Mouse (Mus musculus) intestine, embryonic 14.5 days (tissue): ENCODE results near the gene Akap10. TPM values are rescaled to one million over a fixed set of nuclear protein-coding genes. Genes with fewer than 3 reads are reported as not detected.
A peak's percentile ranks its signal among the peaks of the same experiment; 100 is the strongest.

Experiments used
- ATAC-seq: fragments of 200-750 bp; cut with Nextera tagmentation; replicated peaks from 2 replicates; pipeline ENCODE4 v1.8.0; 2017; ENCODE audit warnings: low read depth, moderate number of reproducible peaks, moderate TSS enrichment, moderate library complexity; ENCODE audit not compliant: low FRiP score, low TSS enrichment
- DNase-seq: peaks from one replicate; pipeline ENCODE4 v3.0.0-alpha.2; 2018; ENCODE audit warnings: low spot score
- H3K27ac ChIP-seq: fragments of 300-500 bp; sonication (generic); 2 replicates; pipeline ENCODE4 v1.5.1; 2014; ENCODE audit warnings: low read depth, mild to moderate bottlenecking, control low read depth
- H3K27me3 ChIP-seq: fragments of 300-500 bp; sonication (generic); replicated peaks from 2 replicates; pipeline ENCODE4 v1.6.1; 2014; ENCODE audit warnings: low read length, control low read depth; ENCODE audit not compliant: control insufficient read depth, insufficient read depth
- H3K36me3 ChIP-seq: fragments of 300-500 bp; sonication (generic); 2 replicates; pipeline ENCODE4 v1.6.1; 2014; ENCODE audit warnings: low read length, control low read depth; ENCODE audit not compliant: control insufficient read depth, insufficient read depth
- H3K4me1 ChIP-seq: fragments of 300-500 bp; sonication (generic); replicated peaks from 2 replicates; pipeline ENCODE4 v1.6.1; 2014; ENCODE audit warnings: low read length, control low read depth, mixed read lengths; ENCODE audit not compliant: control insufficient read depth, insufficient read depth
- H3K4me2 ChIP-seq: fragments of 300-500 bp; sonication (generic); 2 replicates; pipeline ENCODE4 v1.6.1; 2014; ENCODE audit warnings: low read length
- H3K4me3 ChIP-seq: fragments of 300-500 bp; sonication (generic); 2 replicates; pipeline ENCODE4 v1.5.1; 2014; ENCODE audit warnings: low read depth, low read length, control low read depth, mixed read lengths
- H3K9ac ChIP-seq: fragments of 300-500 bp; sonication (generic); 2 replicates; pipeline ENCODE4 v1.6.1; 2014; ENCODE audit warnings: mild to moderate bottlenecking, low read length
- H3K9me3 ChIP-seq: fragments of 300-500 bp; sonication (generic); 2 replicates; pipeline ENCODE4 v1.6.1; 2016; ENCODE audit warnings: low read length, control low read depth; ENCODE audit not compliant: control insufficient read depth
- WGBS: fragments of 180-500 bp; shearing (Covaris S2); extraction: QIAGEN DNeasy Blood & Tissue Kit; methylation state at CpG from one replicate; pipeline ENCODE4 v1.1.7; 2014; 5-methylcytosine and 5-hydroxymethylcytosine counted together
- polyA plus RNA-seq: library from polyadenylated mRNA; unstranded; fragments of >200 nt; fragmentation: Nextera tagmentation; extraction: Ambion mirVana; gene quantifications from 2 replicates; pipeline ENCODE4 v1.2.1, GENCODE M21; 2014

The Akap10 gene
- polyA plus RNA-seq = 17.8 and 18.2 TPM in 2 replicates

DNA sequence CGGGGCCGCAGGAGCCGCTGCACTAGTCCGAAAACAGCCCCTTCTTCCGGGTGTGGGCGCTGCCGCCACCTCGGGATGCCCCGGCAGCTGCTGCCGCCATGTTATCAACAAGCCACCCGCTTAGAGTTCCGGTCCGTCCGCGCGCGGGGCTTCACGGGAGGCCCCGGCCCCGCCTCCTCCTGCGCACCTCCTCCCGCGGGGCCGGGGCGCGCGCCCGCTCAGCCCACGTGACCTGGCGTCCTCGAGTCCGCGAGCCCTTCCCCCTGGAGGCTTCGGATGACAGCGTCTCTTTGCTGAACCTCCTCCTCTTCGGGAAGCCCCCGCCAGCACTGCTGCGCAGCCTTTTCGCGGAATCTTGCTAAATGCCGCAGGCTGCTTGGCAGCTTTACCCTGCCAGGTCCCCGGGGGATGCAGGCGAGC lies at the start of gene Akap10:
Gene Akap10 (minus strand): TSS at position 155 of the 420 bp plus-strand sequence.
- Histone ChIP-seq H3K9ac (peak within 1 kb of the TSS; percentile 88), H3K27ac (peak within 1 kb of the TSS; percentile 94), H3K27me3 (no peaks in the 10 kb centered on the region), H3K36me3 (no peaks in the 10 kb centered on the region), H3K9me3 (no peaks in the 10 kb centered on the region), H3K4me1 (peaks cover 18% of the 10 kb centered on the region; the same call in 1 of the 2 replicates), H3K4me2 (peak within 1 kb of the TSS; percentile 83), H3K4me3 (peak within 1 kb of the TSS; percentile 87)
- under 1% methylated on average over 29 of the region's 43 CpGs for WGBS
- peak; percentile 94 for ATAC-seq
- DNase-seq = peak; percentile 93

DNA sequence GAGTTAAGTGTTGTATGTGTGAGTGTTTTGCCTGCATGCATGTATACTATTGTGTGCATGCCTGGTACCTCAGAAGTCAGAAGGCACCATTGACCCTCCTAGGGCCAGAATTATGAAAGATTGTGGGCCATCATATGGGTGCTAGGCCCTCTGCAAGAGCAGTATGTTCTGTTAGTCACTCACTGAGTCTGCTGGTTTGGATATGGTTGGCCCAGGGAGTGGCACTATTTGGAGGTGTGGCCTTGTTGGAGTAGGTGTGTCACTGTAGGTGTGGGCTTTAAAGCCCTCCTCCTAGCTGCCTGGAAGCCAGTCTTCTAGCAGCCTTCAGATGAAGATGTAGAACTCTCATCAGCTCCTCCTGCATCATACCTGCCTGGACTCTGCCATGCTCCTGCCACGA lies 45.7 kb upstream of the Akap10 start:
- Histone ChIP-seq H3K27ac (no peak overlapping the region), H3K4me2 (no peak overlapping the region), H3K27me3 (no peaks in the 10 kb centered on the region), H3K4me1 (0 out of 2 replicates have a peak, but pooled peaks cover 4% of the 10 kb centered on the region), H3K9me3 (no peaks in the 10 kb centered on the region), H3K9ac (no peak overlapping the region), H3K4me3 (no peak overlapping the region), H3K36me3 (no peaks in the 10 kb centered on the region)
- ATAC-seq (no peak), DNase-seq (no peak)
- WGBS = 76% methylated on average over 1 of the region's 1 CpGs

DNA sequence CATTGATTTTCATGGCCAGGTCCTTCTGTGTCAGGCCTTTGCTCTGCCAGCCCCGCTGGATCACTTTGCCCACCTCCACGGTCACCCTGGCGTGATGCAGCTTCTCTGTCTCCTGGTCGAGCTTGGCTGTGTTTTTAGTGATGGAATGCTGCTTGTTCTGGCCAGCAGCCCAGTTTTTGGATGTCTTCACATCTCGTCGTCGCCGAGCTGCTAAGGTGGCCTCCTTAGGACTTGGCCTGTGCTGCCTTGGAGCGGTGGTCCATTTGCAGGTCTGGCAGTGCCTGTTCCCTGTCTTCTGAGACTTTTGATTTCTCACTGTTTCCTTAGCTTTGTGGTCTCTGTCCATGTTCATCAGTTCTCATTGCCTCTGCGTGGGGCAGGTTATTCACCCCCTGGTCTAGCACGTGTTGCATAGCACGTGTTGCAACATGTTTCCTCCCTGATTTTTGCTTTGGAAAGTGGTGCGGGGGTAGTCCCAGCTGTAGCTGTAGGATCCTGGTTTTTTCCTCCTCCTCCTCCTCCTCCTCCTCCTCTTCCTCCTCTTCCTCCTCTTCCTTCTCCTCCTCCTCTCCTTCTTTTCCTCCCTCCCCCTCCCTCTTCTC lies 44.2 kb upstream of the Akap10 start:
- no peak overlapping the region for H3K27ac ChIP-seq
- WGBS = 51% methylated on average over 13 of the region's 13 CpGs

DNA sequence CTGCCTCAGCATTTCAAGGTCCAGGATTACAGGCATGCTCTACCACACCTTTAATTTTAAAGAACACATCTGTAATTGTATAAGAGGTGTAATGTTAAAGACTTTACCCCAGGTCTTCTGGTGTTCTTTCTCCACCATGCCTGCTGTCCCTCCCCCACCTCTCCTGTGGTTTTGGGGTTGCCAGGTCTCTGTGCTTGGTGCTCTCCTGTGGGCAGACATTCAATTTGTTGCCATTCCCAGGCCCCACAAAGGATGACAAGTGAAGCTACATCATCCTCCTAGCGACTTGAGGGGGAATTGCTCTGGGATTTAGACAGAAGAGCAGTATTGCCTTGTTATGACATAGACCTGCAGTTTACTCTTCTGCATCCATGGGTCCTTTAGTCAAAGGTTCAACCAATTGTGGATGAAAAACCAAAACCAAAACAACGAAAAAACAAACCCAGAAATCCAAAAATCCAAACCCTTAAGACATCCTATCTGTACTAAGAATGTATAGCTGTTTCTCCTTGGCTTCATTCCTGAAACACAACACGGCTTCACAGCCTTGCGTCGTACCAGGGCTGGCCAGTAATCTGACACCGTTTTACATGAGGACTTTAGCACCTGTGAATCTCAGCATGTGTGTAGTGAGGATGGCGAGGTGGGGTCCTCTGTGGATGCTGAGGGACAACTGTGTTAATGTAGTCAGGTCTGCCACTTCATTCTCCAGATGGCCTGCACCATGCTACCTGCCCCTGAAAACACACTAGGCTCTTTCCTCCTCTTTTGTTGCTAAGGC lies 41.6 kb upstream of the Akap10 start:
- Histone ChIP-seq H3K4me3 (no peak overlapping the region), H3K27me3 (no peaks in the 10 kb centered on the region), H3K4me1 (0 out of 2 replicates have a peak, but pooled peaks cover 3% of the 10 kb centered on the region), H3K9ac (no peak overlapping the region), H3K27ac (no peak overlapping the region), H3K9me3 (no peaks in the 10 kb centered on the region), H3K36me3 (no peaks in the 10 kb centered on the region), H3K4me2 (no peak overlapping the region)
- 53% methylated on average over 7 of the region's 7 CpGs for WGBS
- DNase-seq (no peak), ATAC-seq (no peak)

More for the DNA sequence above, 44.2 kb upstream of the Akap10 start:
- Histone ChIP-seq H3K27me3 (no peaks in the 10 kb centered on the region), H3K4me3 (no peak overlapping the region), H3K4me2 (no peak overlapping the region), H3K9me3 (no peaks in the 10 kb centered on the region), H3K9ac (no peak overlapping the region), H3K36me3 (no peaks in the 10 kb centered on the region), H3K4me1 (0 out of 2 replicates have a peak, but pooled peaks cover 4% of the 10 kb centered on the region)
- ATAC-seq (no peak), DNase-seq (no peak)

DNA sequence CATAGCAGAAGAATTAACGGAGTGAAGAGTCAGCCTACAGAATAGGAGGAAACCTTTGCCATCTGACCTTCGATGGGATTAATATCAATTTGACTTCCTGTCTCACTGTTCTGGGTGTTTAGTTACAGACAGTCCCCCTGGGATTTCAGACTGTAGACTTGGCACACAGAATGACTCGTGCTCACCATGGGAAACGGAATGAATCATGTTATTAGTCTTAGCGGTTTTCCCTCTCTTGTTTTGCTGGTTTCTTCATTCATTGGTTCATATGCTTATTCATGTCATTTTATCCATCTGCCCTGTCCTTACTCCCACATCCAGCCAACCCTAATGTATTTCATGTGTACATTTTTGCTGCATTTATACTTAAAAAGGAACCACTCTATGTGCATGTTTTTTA lies 40.8 kb upstream of the Akap10 start:
- DNase-seq (no peak), ATAC-seq (no peak)
- Histone ChIP-seq H3K4me3 (no peak overlapping the region), H3K27ac (no peak overlapping the region), H3K4me1 (no peaks in the 10 kb centered on the region), H3K36me3 (no peaks in the 10 kb centered on the region), H3K4me2 (no peak overlapping the region), H3K9me3 (no peaks in the 10 kb centered on the region), H3K9ac (no peak overlapping the region), H3K27me3 (no peaks in the 10 kb centered on the region)
- 55% methylated on average over 5 of the region's 5 CpGs for WGBS

DNA sequence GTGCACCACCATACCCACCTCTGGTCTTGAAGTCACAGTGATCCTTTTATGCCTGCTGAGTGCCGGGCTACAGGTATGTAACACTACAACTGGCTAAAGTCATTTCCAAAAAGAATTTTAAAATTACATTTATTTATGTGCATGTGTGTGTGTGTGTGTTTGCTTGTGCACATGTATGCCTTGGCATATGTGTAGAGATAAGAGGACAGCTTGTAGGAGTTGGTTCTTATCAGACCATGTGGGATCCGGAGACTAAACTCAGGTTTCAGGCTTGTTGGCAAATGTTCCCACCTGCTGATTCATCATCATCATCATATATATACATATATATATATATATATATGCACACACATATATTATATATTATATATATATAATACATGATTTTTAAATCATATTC lies 38.8 kb upstream of the Akap10 start:
- Histone ChIP-seq H3K9me3 (no peaks in the 10 kb centered on the region), H3K4me2 (no peak overlapping the region), H3K9ac (no peak overlapping the region), H3K27ac (no peak overlapping the region), H3K4me1 (no peaks in the 10 kb centered on the region), H3K36me3 (no peaks in the 10 kb centered on the region), H3K27me3 (no peaks in the 10 kb centered on the region), H3K4me3 (no peak overlapping the region)
- no peak for ATAC-seq
- 85% methylated on average over 2 of the region's 2 CpGs for WGBS
- DNase-seq = no peak

DNA sequence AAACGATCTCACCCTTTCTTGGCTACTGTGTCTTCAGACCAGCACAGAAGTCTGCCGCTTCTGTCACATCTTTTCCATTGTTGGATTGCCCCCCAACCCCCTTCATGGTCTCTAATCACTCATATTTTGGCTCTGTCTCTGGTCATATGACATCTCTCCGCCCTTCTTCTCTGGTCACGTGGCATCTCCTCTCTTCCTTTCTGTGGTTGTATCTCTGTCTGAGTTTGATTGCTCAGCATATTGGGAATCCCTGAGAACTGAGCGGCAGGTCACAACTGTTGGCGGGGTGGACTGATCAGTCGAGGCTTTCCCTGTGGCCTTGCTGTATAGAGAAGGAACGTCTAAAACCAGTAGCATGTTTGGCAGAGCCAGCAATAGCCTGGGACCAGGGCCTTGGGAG lies 37.0 kb upstream of the Akap10 start:
- H3K36me3 ChIP-seq = no peaks in the 10 kb centered on the region
- no peaks in the 10 kb centered on the region for H3K27me3 ChIP-seq
- no peak overlapping the region for H3K9ac ChIP-seq
- H3K9me3 ChIP-seq = no peaks in the 10 kb centered on the region
- no peak overlapping the region for H3K27ac ChIP-seq
- no peaks in the 10 kb centered on the region for H3K4me1 ChIP-seq
- WGBS = 77% methylated on average over 8 of the region's 8 CpGs
- no peak overlapping the region for H3K4me2 ChIP-seq
- DNase-seq = no peak
- H3K4me3 ChIP-seq = no peak overlapping the region
- no peak for ATAC-seq

DNA sequence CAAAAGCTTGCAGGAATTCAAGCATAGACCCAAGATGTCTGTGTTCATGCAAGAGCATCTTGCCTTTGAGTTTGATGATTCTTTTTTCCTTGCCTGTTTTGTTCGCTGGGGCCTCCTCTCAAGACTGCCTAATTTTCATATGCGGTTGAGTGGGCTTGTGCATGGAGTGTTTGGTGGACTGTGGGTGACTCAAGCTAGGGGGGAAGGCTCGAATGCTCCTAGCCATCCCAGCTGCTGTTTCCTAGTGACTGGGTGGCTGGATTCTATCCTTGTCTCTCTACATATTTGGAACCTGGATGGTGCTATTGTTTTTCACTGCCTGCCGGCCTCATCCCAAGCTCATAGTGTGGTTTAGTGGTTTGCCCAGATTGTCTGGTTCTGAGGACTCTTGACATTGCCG lies 34.6 kb upstream of the Akap10 start:
- Histone ChIP-seq H3K27me3 (0 out of 2 replicates have a peak, but pooled peaks cover 2% of the 10 kb centered on the region), H3K4me3 (no peak overlapping the region), H3K4me2 (no peak overlapping the region), H3K9me3 (no peaks in the 10 kb centered on the region), H3K36me3 (no peaks in the 10 kb centered on the region), H3K9ac (no peak overlapping the region), H3K4me1 (no peaks in the 10 kb centered on the region), H3K27ac (no peak overlapping the region)
- DNase-seq = no peak
- 88% methylated on average over 5 of the region's 5 CpGs for WGBS
- no peak for ATAC-seq
